Mouse (Mus musculus): Measurements from ENCODE around the gene Fbxo7.

The Fbxo7 gene

DNA sequence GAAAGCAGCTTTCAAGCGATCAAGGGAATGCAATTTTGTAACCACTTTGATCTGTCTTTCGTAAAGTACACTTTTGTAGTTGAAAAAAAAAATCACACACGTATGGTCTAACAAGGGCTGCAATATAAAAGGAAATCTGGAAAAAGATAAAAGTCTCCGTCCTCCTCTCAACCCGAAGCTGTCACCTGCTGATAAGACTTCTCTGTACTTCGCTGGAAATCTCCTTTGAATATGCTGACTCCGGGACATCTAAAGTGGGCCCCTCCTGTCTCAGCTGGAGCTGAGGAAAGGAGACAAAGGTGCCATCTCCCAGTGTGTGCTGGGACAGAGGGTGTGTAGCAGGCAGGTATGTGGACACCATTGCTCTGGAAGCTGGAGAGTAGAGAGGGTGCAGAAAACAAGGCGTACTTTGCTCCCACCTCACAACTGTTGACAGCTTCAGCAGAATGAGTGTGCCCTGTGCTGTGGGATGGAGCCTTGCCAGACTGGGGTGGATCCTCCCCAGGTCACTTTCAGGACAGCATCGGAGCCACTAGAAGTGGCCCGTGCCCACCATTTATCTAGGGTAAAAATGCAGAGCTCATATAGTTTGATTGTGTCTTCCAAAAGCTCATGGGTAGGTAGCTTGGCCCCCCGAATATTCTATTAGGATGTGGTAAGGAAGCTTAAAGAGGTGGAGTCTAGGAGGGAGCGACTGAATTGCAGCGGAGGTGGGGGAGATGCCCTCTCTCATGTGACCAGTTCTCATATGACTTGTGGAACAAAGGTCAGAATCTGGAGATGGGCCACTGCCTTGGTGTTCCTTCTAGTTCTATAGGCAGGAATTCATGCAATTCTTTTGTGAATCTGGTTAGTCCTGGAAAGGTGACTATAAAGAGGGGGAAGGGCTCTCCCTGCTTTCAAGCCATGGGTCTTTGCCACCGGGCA, 71.6 kb downstream of the Fbxo7 start:
- no peak for DNase-seq

DNA sequence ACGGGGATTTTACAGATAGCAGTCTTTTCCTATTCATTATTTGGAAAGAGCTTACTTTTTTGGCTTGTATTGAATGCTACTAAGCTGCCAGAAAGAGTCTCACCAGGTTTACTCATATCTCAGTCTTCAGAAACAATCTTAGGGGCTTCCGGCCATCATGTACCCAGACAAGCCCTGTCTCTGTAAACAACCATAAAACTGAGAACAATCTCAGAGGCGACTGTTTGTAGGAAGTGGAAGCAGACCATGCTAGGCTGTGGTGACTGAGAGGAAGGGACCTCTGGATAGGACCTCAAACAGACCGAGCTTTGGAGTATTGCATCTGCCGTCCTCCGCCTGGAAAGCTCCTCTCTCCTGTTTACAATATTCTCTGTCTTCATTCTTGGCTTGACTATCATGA, 76.6 kb downstream of the Fbxo7 start:
- DNase-seq: no peak

DNA sequence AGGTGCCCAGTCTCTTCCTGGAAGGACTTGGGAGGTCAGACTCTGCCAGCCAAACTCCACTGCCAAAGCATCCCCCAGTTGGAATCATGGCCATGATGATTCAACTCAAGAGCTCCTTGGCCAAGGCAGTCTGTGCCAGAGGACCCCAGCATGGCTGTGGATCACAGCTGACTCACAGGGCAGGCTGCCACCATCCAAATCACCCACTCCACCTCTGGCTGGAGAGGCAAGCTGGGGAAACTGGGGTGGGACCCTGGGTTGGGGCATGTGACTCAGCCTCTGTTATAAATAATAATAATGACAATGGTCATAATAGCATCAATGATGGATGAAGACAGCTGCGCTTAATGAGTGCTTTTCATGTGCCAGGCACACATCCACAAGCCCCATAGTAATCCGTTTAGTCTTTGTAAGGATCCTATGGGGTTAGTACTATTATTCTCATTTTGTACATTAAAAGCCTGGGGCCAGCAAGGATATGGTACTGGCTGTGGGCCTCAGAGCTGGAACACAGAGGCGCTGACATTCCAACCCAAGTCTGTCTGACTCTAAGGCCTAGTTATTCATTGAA, 78.6 kb downstream of the Fbxo7 start:
- no peak for DNase-seq
